ENCODE assay signal across 25 mouse cellular contexts in the genomic region with DNA sequence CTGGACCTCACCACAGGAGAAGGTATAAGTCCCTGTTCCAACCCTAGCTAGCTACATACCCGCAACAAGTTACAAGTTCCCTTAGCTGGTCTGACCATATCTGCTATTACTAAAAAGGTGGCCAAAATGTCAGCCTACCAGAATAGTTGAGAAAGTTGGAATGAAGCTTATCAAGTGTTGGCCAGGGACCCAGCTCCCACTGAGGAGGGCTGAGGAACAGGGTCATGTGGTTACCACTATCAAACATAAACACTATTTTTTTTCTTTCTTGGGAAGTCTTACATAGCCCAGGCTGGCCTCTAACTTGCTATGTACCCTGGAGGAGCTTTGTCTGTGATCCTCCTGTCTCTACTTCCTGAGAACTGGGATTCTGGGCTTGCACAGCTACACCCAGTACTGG.
DNase-seq lines count a peak whose midpoint lies in the region; ATAC-seq and TF ChIP-seq lines count a peak whose summit lies in the region.
"Had no signal": no experiment of that assay in that cellular context is flagged by ENCODE, and none has a peak within 500 bp of the region (broad histone marks: within the 10 kb centered on the region; RNA-seq: fewer than 3 reads in every experiment).

No protein-coding gene starts in this region.

- WGBS in intestine, embryonic 16.5 days: 93% methylated on average over 1 of the region's 1 CpGs
- WGBS in midbrain, embryonic 16.5 days: 91% methylated on average over 1 of the region's 1 CpGs

- TF ChIP-seq EP300 in MEL (IDR thresholded peaks at IDR 0.05; ENCODE audit: low read depth in 1 of 2, low read length in 2 of 2): no peak

- ATAC-seq in intestine, embryonic 16.5 days: no peak
- ATAC-seq in midbrain, embryonic 16.5 days: no peak
- ATAC-seq: activated CD4-positive, CD25-positive, alpha-beta regulatory T cell, adult 4 months; CD4-positive, CD25-positive, alpha-beta regulatory T cell, adult 4 months; forebrain, embryonic 14.5 days; Patski had no signal

- H3K27me3 ChIP-seq in MEL (ENCODE audit: control insufficient read depth in 1 of 2, insufficient read depth in 2 of 2, low read length in 2 of 2): peaks cover 0 to 2% of the 10 kb centered on the region in 2 experiments; a peak in 1 of 4 replicates
- H3K27me3 ChIP-seq in intestine, embryonic 16.5 days (replicated peaks; ENCODE audit: control insufficient read depth, insufficient read depth, low read length): no peaks in the 10 kb centered on the region
- H3K27me3 ChIP-seq in myocyte (ENCODE audit: control insufficient read depth, insufficient read depth, insufficient read length): no peaks in the 10 kb centered on the region
- H3K27me3 ChIP-seq in midbrain, embryonic 16.5 days (ENCODE audit: control insufficient read depth, insufficient read depth, low read depth, low read length): no peaks in the 10 kb centered on the region
- H3K27me3 ChIP-seq: embryonic facial prominence, embryonic 15.5 days; heart, embryonic 15.5 days; Patski had no signal

- H3K4me3 ChIP-seq in gastrocnemius, adult 2 months: no peak overlapping the region
- H3K4me3 ChIP-seq in MEL (ENCODE audit: control insufficient read depth in 1 of 2, insufficient read depth in 1 of 2, low read depth in 2 of 2, low read length in 2 of 2) (no peak overlapping the region), myocyte (no peak overlapping the region)
- H3K4me3 ChIP-seq in intestine, embryonic 16.5 days (ENCODE audit: low read length): no peak overlapping the region
- H3K4me3 ChIP-seq in midbrain, embryonic 16.5 days (ENCODE audit: low read depth, low read length): no peak overlapping the region
- H3K4me3 ChIP-seq: embryonic facial prominence, embryonic 15.5 days; erythroblast, embryonic 14.5 days; forebrain, embryonic 10.5 days; heart, embryonic 15.5 days had no signal

- H3K4me2 ChIP-seq in intestine, embryonic 16.5 days (ENCODE audit: low read depth, low read length): no peak overlapping the region
- peak overlapping the region; percentile 5 for H3K4me2 ChIP-seq in myocyte (ENCODE audit: low read depth)
- no peak overlapping the region for H3K4me2 ChIP-seq in midbrain, embryonic 16.5 days (ENCODE audit: low read length)
- H3K4me2 ChIP-seq: embryonic facial prominence, embryonic 15.5 days; heart, embryonic 11.5 days; heart, embryonic 15.5 days; hindbrain, embryonic 14.5 days had no signal

- H3K9me3 ChIP-seq in MEL (replicated peaks; ENCODE audit: insufficient read depth, low read length): no peaks in the 10 kb centered on the region
- H3K9me3 ChIP-seq in intestine, embryonic 16.5 days (ENCODE audit: control insufficient read depth, low read length): no peaks in the 10 kb centered on the region; the same call in 1 of the 2 replicates
- H3K9me3 ChIP-seq in midbrain, embryonic 16.5 days (replicated peaks; ENCODE audit: control insufficient read depth, low read length, poor library complexity, severe bottlenecking): no peaks in the 10 kb centered on the region
- H3K9me3 ChIP-seq: embryonic facial prominence, embryonic 15.5 days; forebrain, embryonic 10.5 days; G1E; heart, embryonic 15.5 days had no signal

- TF ChIP-seq RAD21 in MEL (IDR thresholded peaks at IDR 0.05; ENCODE audit: low read depth, low read length): no peak

- no peak for TF ChIP-seq CTCF in gastrocnemius, adult 2 months (IDR thresholded peaks at IDR 0.05)
- TF ChIP-seq CTCF in MEL (IDR thresholded peaks at IDR 0.05 in 2 of 3, conservative IDR thresholded peaks at IDR 0.05 in 1 of 3; ENCODE audit: control insufficient read depth in 1 of 3, insufficient read depth in 1 of 3, low read depth in 2 of 3, low read length in 3 of 3, poor library complexity in 1 of 3, severe bottlenecking in 1 of 3): no peak

- no peak overlapping the region for H3K9ac ChIP-seq in MEL (ENCODE audit: control insufficient read depth, low read depth, low read length, poor library complexity, severe bottlenecking)
- no peak overlapping the region for H3K9ac ChIP-seq in intestine, embryonic 16.5 days (ENCODE audit: low read depth, low read length)
- no peak overlapping the region for H3K9ac ChIP-seq in midbrain, embryonic 16.5 days (ENCODE audit: low read depth, low read length)
- H3K9ac ChIP-seq: embryonic facial prominence, embryonic 15.5 days; heart, embryonic 15.5 days; hindbrain, embryonic 14.5 days had no signal

- H3ac ChIP-seq in myocyte (ENCODE audit: control insufficient read depth, insufficient read length): no peak overlapping the region

- H3K36me3 ChIP-seq in MEL (ENCODE audit: control insufficient read depth in 1 of 2, insufficient read depth in 2 of 2, low read length in 2 of 2) (peaks cover 0 to 12% of the 10 kb centered on the region in 2 experiments; a peak in 2 of 4 replicates), myocyte (ENCODE audit: control insufficient read depth, insufficient read depth) (no peaks in the 10 kb centered on the region)
- H3K36me3 ChIP-seq in intestine, embryonic 16.5 days (ENCODE audit: control insufficient read depth, insufficient read depth, low read length): no peaks in the 10 kb centered on the region
- H3K36me3 ChIP-seq in midbrain, embryonic 16.5 days (ENCODE audit: control insufficient read depth, insufficient read depth, low read length): no peaks in the 10 kb centered on the region
- H3K36me3 ChIP-seq: embryonic facial prominence, embryonic 15.5 days; forebrain, embryonic 10.5 days; G1E; heart, embryonic 15.5 days had no signal

- peak overlapping the region; percentile 90 for H3K27ac ChIP-seq in gastrocnemius, adult 2 months
- peak overlapping the region; percentile 26; the same call in 1 of the 2 replicates for H3K27ac ChIP-seq in MEL (ENCODE audit: control insufficient read depth, low read depth, low read length)
- H3K27ac ChIP-seq in intestine, embryonic 16.5 days (ENCODE audit: low read length): peak overlapping the region; percentile 14; the same call in 1 of the 2 replicates
- no peak overlapping the region for H3K27ac ChIP-seq in midbrain, embryonic 16.5 days (ENCODE audit: low read length)
- H3K27ac ChIP-seq: embryonic facial prominence, embryonic 15.5 days; forebrain, embryonic 10.5 days; heart, embryonic 15.5 days; hindbrain, embryonic 14.5 days had no signal

- intact Hi-C loops in gastrocnemius, adult 2 months (cut with DNase I): loop anchor here (2.0 kb wide), 1 partner anchor 94 kb away; no protein-coding TSS in a partner anchor

- no peaks in the 10 kb centered on the region for H3K79me2 ChIP-seq in MEL (ENCODE audit: control insufficient read depth, insufficient read depth, low read length, poor library complexity)
- H3K79me2 ChIP-seq in myocyte (ENCODE audit: control insufficient read depth, insufficient read depth): no peaks in the 10 kb centered on the region

- H3K4me1 ChIP-seq in MEL (ENCODE audit: control insufficient read depth in 1 of 2, insufficient read depth in 2 of 2, low read length in 2 of 2): peaks cover 7 to 18% of the 10 kb centered on the region in 2 experiments; a peak in 3 of 4 replicates
- no peaks in the 10 kb centered on the region for H3K4me1 ChIP-seq in intestine, embryonic 16.5 days (ENCODE audit: control insufficient read depth, insufficient read depth, low read length)
- no peaks in the 10 kb centered on the region for H3K4me1 ChIP-seq in midbrain, embryonic 16.5 days (ENCODE audit: control insufficient read depth, insufficient read depth, low read length)
- H3K4me1 ChIP-seq: embryonic facial prominence, embryonic 15.5 days; forebrain, embryonic 10.5 days; heart, embryonic 15.5 days had no signal

- no peak for DNase-seq in gastrocnemius, adult 2 months
- no peak for DNase-seq in gastrocnemius, postnatal 10 days
- no peak for DNase-seq in MEL (ENCODE audit: low read depth, low spot score)
- DNase-seq in cerebellum, adult 9-10 months: no peak
- DNase-seq in lung, postnatal 36 days: no peak
- DNase-seq: B cell, adult 2 months; cerebellum, adult 11-12 months; cerebellum, adult 9-11 months; cerebellum, postnatal 36 days; heart, adult 18-20 months; heart, postnatal 14 days had no signal

- TF ChIP-seq POLR2A in MEL (IDR thresholded peaks at IDR 0.05; ENCODE audit: control insufficient read depth in 1 of 2, insufficient read depth in 1 of 2, low read depth in 1 of 2, low read length in 2 of 2, poor library complexity in 1 of 2): no peak
- TF ChIP-seq POLR2A in myocyte (IDR thresholded peaks at IDR 0.05; ENCODE audit: insufficient read length, low read depth): no peak

TF ChIP-seq in MEL, 35 proteins besides CTCF, POLR2A, EP300 and RAD21 (continues in another document):
- no peak for TF ChIP-seq MAX (IDR thresholded peaks at IDR 0.05; ENCODE audit: low read length)
- no peak for TF ChIP-seq E2F4 (IDR thresholded peaks at IDR 0.05; ENCODE audit: borderline replicate concordance, low read depth, low read length)
- peak; percentile 88 for TF ChIP-seq ZNF384 (IDR thresholded peaks at IDR 0.05; ENCODE audit: low read depth, low read length)
- TF ChIP-seq MAFK (IDR thresholded peaks at IDR 0.05; ENCODE audit: borderline replicate concordance, low read depth, low read length): no peak
- TF ChIP-seq BHLHE40 (IDR thresholded peaks at IDR 0.05; ENCODE audit: borderline replicate concordance, low read depth, low read length): no peak
- TF ChIP-seq ETS1 (IDR thresholded peaks at IDR 0.05; ENCODE audit: low read depth, low read length): no peak
- TF ChIP-seq MXI1 (IDR thresholded peaks at IDR 0.05; ENCODE audit: low read depth, low read length): no peak; the same call in 1 of the 2 replicates
- no peak for TF ChIP-seq ZC3H11A (IDR thresholded peaks at IDR 0.05; ENCODE audit: low read depth, low read length)
- no peak for TF ChIP-seq NELFE (IDR thresholded peaks at IDR 0.05; ENCODE audit: low read depth, low read length)
- no peak for TF ChIP-seq USF2 (IDR thresholded peaks at IDR 0.05; ENCODE audit: borderline replicate concordance in 1 of 2, insufficient read depth in 1 of 2, low read depth in 1 of 2, low read length in 2 of 2)

TF ChIP-seq in myocyte, 11 proteins besides CTCF, POLR2A, EP300 and RAD21:
- TF ChIP-seq TCF12 (IDR thresholded peaks at IDR 0.05; ENCODE audit: insufficient read depth, poor library complexity, severe bottlenecking) (no peak), SRF (IDR thresholded peaks at IDR 0.05; ENCODE audit: control insufficient read depth, insufficient read length, low read depth) (no peak), TCF3 (IDR thresholded peaks at IDR 0.05; ENCODE audit: insufficient read length, low read depth) (no peak), POLR2AphosphoS2 (IDR thresholded peaks at IDR 0.05; ENCODE audit: insufficient read length, low read depth) (no peak), E2F4 (IDR thresholded peaks at IDR 0.05; ENCODE audit: insufficient read depth) (no peak), CEBPB (IDR thresholded peaks at IDR 0.05; ENCODE audit: insufficient read depth, poor library complexity, severe bottlenecking) (no peak), USF1 (IDR thresholded peaks at IDR 0.05; ENCODE audit: low read depth) (no peak), REST (IDR thresholded peaks at IDR 0.05; ENCODE audit: insufficient read depth, insufficient read length) (no peak), MAX (IDR thresholded peaks at IDR 0.05; ENCODE audit: low read depth) (no peak), MYOD1 (IDR thresholded peaks at IDR 0.05; ENCODE audit: control insufficient read depth in 1 of 3, insufficient read length in 2 of 3, low read depth in 2 of 3) (no peak), MYOG (IDR thresholded peaks at IDR 0.05; ENCODE audit: control insufficient read depth in 1 of 3, insufficient read depth in 1 of 3, insufficient read length in 2 of 3, low read depth in 2 of 3) (no peak)
TF ChIP-seq in myocyte: peak in this region for 0.
